12 mouse cellular contexts compared by ENCODE assay signal in the genomic region with DNA sequence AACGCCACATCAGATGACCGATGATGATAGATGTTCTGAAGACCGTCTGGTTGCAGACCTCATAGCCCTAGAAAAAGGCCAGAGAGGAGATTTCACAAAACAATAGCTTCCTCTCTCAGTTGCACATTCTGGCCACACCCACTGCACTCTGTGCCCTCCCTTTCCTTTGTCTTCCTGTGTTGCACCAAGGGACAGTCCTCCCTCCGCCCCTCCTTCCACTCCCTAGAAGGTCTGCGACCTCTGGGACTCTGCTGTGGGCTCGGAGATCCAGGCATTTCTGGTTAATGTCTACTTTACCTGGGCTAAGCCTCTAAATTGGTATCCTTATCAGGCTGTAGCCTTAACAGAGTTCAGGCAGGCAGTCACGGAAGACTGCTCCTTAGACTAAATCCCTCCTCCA. TPM values are rescaled to one million over a fixed set of nuclear protein-coding genes. Genes with fewer than 3 reads are reported as not detected.
DNase-seq lines count a peak whose midpoint lies in the region; ATAC-seq and TF ChIP-seq lines count a peak whose summit lies in the region.
"Had no signal": no experiment of that assay in that cellular context is flagged by ENCODE, and none has a peak within 500 bp of the region (broad histone marks: within the 10 kb centered on the region; RNA-seq: fewer than 3 reads in every experiment).

No protein-coding gene starts in this region.

- H3K4me3 ChIP-seq in kidney, embryonic 15.5 days (replicated peaks), result no peak overlapping the region
- H3K4me3 ChIP-seq in neural tube, embryonic 15.5 days (replicated peaks), result no peak overlapping the region
- H3K4me3 ChIP-seq in intestine, postnatal 0 days (ENCODE audit: low read depth, low read length), result no peak overlapping the region
- H3K4me3 ChIP-seq: forebrain, embryonic 13.5 days; liver, embryonic 13.5 days had no signal

- no peak for TF ChIP-seq CTCF in intestine, postnatal 0 days (IDR thresholded peaks at IDR 0.05; ENCODE audit: low read depth)

- peaks cover 15% of the 10 kb centered on the region for H3K4me1 ChIP-seq in kidney, embryonic 15.5 days
- H3K4me1 ChIP-seq in neural tube, embryonic 15.5 days, result no peaks in the 10 kb centered on the region
- no peaks in the 10 kb centered on the region; the same call in 1 of the 2 replicates for H3K4me1 ChIP-seq in intestine, postnatal 0 days (replicated peaks; ENCODE audit: control insufficient read depth, insufficient read depth, low read length)
- H3K4me1 ChIP-seq: forebrain, embryonic 13.5 days; liver, embryonic 13.5 days had no signal

- no peak overlapping the region for H3K9ac ChIP-seq in kidney, embryonic 15.5 days
- no peak overlapping the region for H3K9ac ChIP-seq in neural tube, embryonic 15.5 days (replicated peaks)
- no peak overlapping the region for H3K9ac ChIP-seq in intestine, postnatal 0 days (ENCODE audit: low read depth, low read length)
- H3K9ac ChIP-seq: forebrain, embryonic 13.5 days; liver, embryonic 13.5 days had no signal

- peak overlapping the region; percentile 19; the same call in 1 of the 2 replicates for H3K4me2 ChIP-seq in kidney, embryonic 15.5 days
- no peak overlapping the region for H3K4me2 ChIP-seq in neural tube, embryonic 15.5 days
- no peak overlapping the region; the same call in 1 of the 2 replicates for H3K4me2 ChIP-seq in intestine, postnatal 0 days (replicated peaks; ENCODE audit: low read depth)
- H3K4me2 ChIP-seq: forebrain, embryonic 13.5 days; liver, embryonic 13.5 days had no signal

- ATAC-seq in kidney, embryonic 15.5 days (replicated peaks; ENCODE audit: low FRiP score), result peak; percentile 74
- ATAC-seq in neural tube, embryonic 15.5 days (ENCODE audit: low FRiP score), result no peak
- ATAC-seq in intestine, postnatal 0 days, result peak; percentile 13; the same call in 1 of the 2 replicates
- ATAC-seq: forebrain, embryonic 13.5 days had no signal

- H3K9me3 ChIP-seq in kidney, embryonic 15.5 days (replicated peaks), result no peaks in the 10 kb centered on the region
- H3K9me3 ChIP-seq in neural tube, embryonic 15.5 days (replicated peaks), result no peaks in the 10 kb centered on the region
- H3K9me3 ChIP-seq in intestine, postnatal 0 days (ENCODE audit: control insufficient read depth), result no peaks in the 10 kb centered on the region
- H3K9me3 ChIP-seq: forebrain, embryonic 13.5 days; liver, embryonic 13.5 days had no signal

- DNase-seq in kidney, adult 9 months, result no peak
- DNase-seq in neural tube, embryonic 10.5 days (ENCODE audit: extremely low spot score, low spot score), result peak; percentile 18
- DNase-seq in yolk sac, embryonic 10.5 days (ENCODE audit: low spot score), result peak; percentile 63
- no peak for DNase-seq in frontal cortex, postnatal 14 days (ENCODE audit: low spot score in 2 of 2)
- no peak for DNase-seq in cerebellum, adult 11 months
- DNase-seq: heart, postnatal 10 days; liver, embryonic 13.5 days; thymus, postnatal 14 days had no signal

- 29% methylated on average over 7 of the region's 7 CpGs for WGBS in kidney, embryonic 15.5 days
- WGBS in neural tube, embryonic 15.5 days, result 19% methylated on average over 7 of the region's 7 CpGs
- WGBS in intestine, postnatal 0 days, result 27% methylated on average over 7 of the region's 7 CpGs

- H3K27me3 ChIP-seq in kidney, embryonic 15.5 days, result no peaks in the 10 kb centered on the region
- no peaks in the 10 kb centered on the region for H3K27me3 ChIP-seq in neural tube, embryonic 15.5 days (replicated peaks)
- no peaks in the 10 kb centered on the region for H3K27me3 ChIP-seq in intestine, postnatal 0 days (replicated peaks; ENCODE audit: control insufficient read depth, insufficient read depth, low read length)
- H3K27me3 ChIP-seq: forebrain, embryonic 13.5 days; liver, embryonic 13.5 days had no signal

- H3K36me3 ChIP-seq in kidney, embryonic 15.5 days, result no peaks in the 10 kb centered on the region
- H3K36me3 ChIP-seq in neural tube, embryonic 15.5 days, result no peaks in the 10 kb centered on the region
- no peaks in the 10 kb centered on the region for H3K36me3 ChIP-seq in intestine, postnatal 0 days (ENCODE audit: control insufficient read depth, insufficient read depth)
- H3K36me3 ChIP-seq: liver, embryonic 13.5 days had no signal

- peak overlapping the region; percentile 82 for H3K27ac ChIP-seq in kidney, embryonic 15.5 days
- H3K27ac ChIP-seq in neural tube, embryonic 15.5 days (replicated peaks), result no peak overlapping the region
- H3K27ac ChIP-seq in intestine, postnatal 0 days (ENCODE audit: low read depth, low read length), result no peak overlapping the region
- H3K27ac ChIP-seq: forebrain, embryonic 13.5 days; liver, embryonic 13.5 days had no signal

RNA-seq across cellular contexts. Expression of gene Got2, which starts 13.5 kb away (rescaled TPM):
- 225 and 248 TPM in 2 replicates for polyA plus RNA-seq in kidney, embryonic 15.5 days (2015; fragmentation: Nextera tagmentation; extraction: Ambion mirVana)
- polyA plus RNA-seq in neural tube, embryonic 15.5 days (2015; fragmentation: Nextera tagmentation; extraction: Ambion mirVana), result 235 and 242 TPM in 2 replicates
- 122 and 124 TPM in 2 replicates for polyA plus RNA-seq in intestine, postnatal 0 days (2015; fragmentation: Nextera tagmentation; extraction: Ambion mirVana)

RNA-seq across cellular contexts. Expression of gene Slc38a7, which starts 48.5 kb away (rescaled TPM):
- 14.6 and 16.4 TPM in 2 replicates for polyA plus RNA-seq in kidney, embryonic 15.5 days (2015; fragmentation: Nextera tagmentation; extraction: Ambion mirVana)
- polyA plus RNA-seq in neural tube, embryonic 15.5 days (2015; fragmentation: Nextera tagmentation; extraction: Ambion mirVana), result 21.2 and 23.0 TPM in 2 replicates
- polyA plus RNA-seq in intestine, postnatal 0 days (2015; fragmentation: Nextera tagmentation; extraction: Ambion mirVana), result 39.9 and 41.7 TPM in 2 replicates

Comparison
In these comparisons a context has a peak if more than half of its experiments do, and no peak if none do; other contexts are left out.
1. DNase-seq: peak in neural tube, embryonic 10.5 days (single experiment) and yolk sac, embryonic 10.5 days (single experiment); none in kidney, adult 9 months (single experiment), frontal cortex, postnatal 14 days (0 of 2) and cerebellum, adult 11 months (single experiment).